Mouse (Mus musculus) midbrain, embryonic 16.5 days (tissue): Measurements from ENCODE around the gene Gm21958. TPM values are rescaled to one million over a fixed set of nuclear protein-coding genes. Genes with fewer than 3 reads are reported as not detected.
A peak's percentile ranks its signal among the peaks of the same experiment; 100 is the strongest.

ENCODE experiments used
- ATAC-seq: fragments of 200-750 bp; cut with Nextera tagmentation; 2 replicates; pipeline ENCODE4 v1.8.0; 2017; ENCODE audit warnings: moderate TSS enrichment
- H3K27ac ChIP-seq: fragments of 300-500 bp; sonication (generic); 2 replicates; pipeline ENCODE4 v1.5.1; 2014; ENCODE audit warnings: mild to moderate bottlenecking, low read length, mixed read lengths
- H3K27me3 ChIP-seq: fragments of 300-500 bp; sonication (generic); 2 replicates; pipeline ENCODE4 v1.6.1; 2014; ENCODE audit warnings: low read depth, low read length, mixed read lengths; ENCODE audit not compliant: control insufficient read depth, insufficient read depth
- H3K36me3 ChIP-seq: fragments of 300-500 bp; sonication (generic); 2 replicates; pipeline ENCODE4 v1.6.1; 2014; ENCODE audit warnings: mild to moderate bottlenecking, low read length, moderate library complexity, mixed read lengths; ENCODE audit not compliant: control insufficient read depth, insufficient read depth
- H3K4me1 ChIP-seq: fragments of 300-500 bp; sonication (generic); 2 replicates; pipeline ENCODE4 v1.6.1; 2014; ENCODE audit warnings: mild to moderate bottlenecking, low read length, mixed read lengths; ENCODE audit not compliant: control insufficient read depth, insufficient read depth
- H3K4me2 ChIP-seq: fragments of 300-500 bp; sonication (generic); 2 replicates; pipeline ENCODE4 v1.6.1; 2014; ENCODE audit warnings: mild to moderate bottlenecking, low read length, mixed read lengths
- H3K4me3 ChIP-seq: fragments of 300-500 bp; sonication (generic); 2 replicates; pipeline ENCODE4 v1.5.1; 2014; ENCODE audit warnings: low read depth, mild to moderate bottlenecking, low read length, moderate library complexity, mixed read lengths
- H3K9ac ChIP-seq: fragments of 300-500 bp; sonication (generic); 2 replicates; pipeline ENCODE4 v1.6.1; 2014; ENCODE audit warnings: low read depth, low read length, mixed read lengths
- H3K9me3 ChIP-seq: fragments of 300-500 bp; sonication (generic); replicated peaks from 2 replicates; pipeline ENCODE4 v1.6.1; 2014; ENCODE audit warnings: mild to moderate bottlenecking, low read length, mixed read lengths; ENCODE audit not compliant: control insufficient read depth, poor library complexity, severe bottlenecking
- WGBS: fragments of 180-500 bp; shearing (Covaris S2); extraction: QIAGEN DNeasy Blood & Tissue Kit; methylation state at CpG from one replicate; pipeline ENCODE4 v1.1.7; 2014; 5-methylcytosine and 5-hydroxymethylcytosine counted together
- polyA plus RNA-seq: library from polyadenylated mRNA; unstranded; fragments of >200 nt; fragmentation: Nextera tagmentation; extraction: Ambion mirVana; gene quantifications from 2 replicates; pipeline ENCODE4 v1.2.1, GENCODE M21; 2015

Gm21958 gene
- polyA plus RNA-seq, 1 experiment from 2014 or later, result 1.3 TPM

DNA sequence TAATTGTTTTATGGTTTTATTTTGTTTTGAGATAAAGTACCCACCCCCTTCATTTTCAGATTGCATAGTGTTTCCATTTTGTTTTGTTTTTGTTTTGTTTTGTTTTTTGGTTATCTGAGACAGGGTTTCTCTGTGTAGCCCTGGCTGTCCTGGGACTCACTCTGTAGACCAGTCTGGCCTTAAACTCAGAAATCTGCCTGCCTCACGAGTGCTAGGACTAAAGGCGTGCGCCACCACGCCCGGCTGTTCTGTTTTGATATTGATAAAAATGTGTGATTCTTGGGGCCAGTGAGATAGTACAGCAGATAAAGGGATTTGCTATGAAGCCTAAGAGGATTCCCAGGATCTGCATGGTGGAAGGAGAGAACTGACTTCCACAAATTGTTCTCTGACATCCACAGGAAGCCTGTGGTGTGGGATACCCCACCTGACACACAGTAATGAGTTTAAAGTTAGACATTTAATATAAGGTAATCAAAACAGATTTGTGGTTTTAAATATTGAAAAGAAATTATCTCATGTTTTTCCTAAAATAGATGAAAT, 14.3 kb downstream of the Gm21958 start:
- no peaks in the 10 kb centered on the region for H3K27me3 ChIP-seq
- H3K4me2 ChIP-seq, result no peak overlapping the region
- 89% methylated on average over 5 of the region's 5 CpGs for WGBS
- ATAC-seq, result no peak
- no peaks in the 10 kb centered on the region for H3K9me3 ChIP-seq
- H3K27ac ChIP-seq, result no peak overlapping the region
- no peak overlapping the region for H3K9ac ChIP-seq
- no peak overlapping the region for H3K4me3 ChIP-seq
- no peaks in the 10 kb centered on the region for H3K4me1 ChIP-seq
- peaks cover 9% of the 10 kb centered on the region for H3K36me3 ChIP-seq

DNA sequence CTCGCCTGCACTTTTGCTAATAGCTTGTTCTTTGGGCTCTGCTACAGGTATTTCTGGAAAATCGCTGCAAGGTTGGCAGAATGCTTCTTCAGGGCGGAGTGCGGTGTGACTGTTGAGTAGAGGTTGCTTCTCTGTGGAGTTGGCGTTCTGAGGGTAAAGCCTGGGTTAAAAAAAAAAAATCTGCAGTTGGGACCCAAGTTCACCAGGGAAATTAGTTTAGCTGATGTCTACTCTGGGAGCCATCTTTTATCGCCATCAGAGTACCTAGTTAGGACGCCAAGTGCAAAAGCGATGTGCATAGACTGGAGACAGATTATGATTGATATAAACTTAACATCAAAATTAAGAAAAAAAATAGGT, 21.1 kb downstream of the Gm21958 start:
- Histone ChIP-seq H3K36me3 (no peaks in the 10 kb centered on the region), H3K4me3 (peak overlapping the region; percentile 66), H3K9ac (peak overlapping the region; percentile 74), H3K4me1 (peaks cover 5% of the 10 kb centered on the region), H3K9me3 (no peaks in the 10 kb centered on the region), H3K4me2 (peak overlapping the region; percentile 74), H3K27me3 (no peaks in the 10 kb centered on the region; the same call in 1 of the 2 replicates), H3K27ac (peak overlapping the region; percentile 77)
- WGBS, result under 1% methylated on average over 8 of the region's 8 CpGs
- ATAC-seq, result no peak; the same call in 1 of the 2 replicates

DNA sequence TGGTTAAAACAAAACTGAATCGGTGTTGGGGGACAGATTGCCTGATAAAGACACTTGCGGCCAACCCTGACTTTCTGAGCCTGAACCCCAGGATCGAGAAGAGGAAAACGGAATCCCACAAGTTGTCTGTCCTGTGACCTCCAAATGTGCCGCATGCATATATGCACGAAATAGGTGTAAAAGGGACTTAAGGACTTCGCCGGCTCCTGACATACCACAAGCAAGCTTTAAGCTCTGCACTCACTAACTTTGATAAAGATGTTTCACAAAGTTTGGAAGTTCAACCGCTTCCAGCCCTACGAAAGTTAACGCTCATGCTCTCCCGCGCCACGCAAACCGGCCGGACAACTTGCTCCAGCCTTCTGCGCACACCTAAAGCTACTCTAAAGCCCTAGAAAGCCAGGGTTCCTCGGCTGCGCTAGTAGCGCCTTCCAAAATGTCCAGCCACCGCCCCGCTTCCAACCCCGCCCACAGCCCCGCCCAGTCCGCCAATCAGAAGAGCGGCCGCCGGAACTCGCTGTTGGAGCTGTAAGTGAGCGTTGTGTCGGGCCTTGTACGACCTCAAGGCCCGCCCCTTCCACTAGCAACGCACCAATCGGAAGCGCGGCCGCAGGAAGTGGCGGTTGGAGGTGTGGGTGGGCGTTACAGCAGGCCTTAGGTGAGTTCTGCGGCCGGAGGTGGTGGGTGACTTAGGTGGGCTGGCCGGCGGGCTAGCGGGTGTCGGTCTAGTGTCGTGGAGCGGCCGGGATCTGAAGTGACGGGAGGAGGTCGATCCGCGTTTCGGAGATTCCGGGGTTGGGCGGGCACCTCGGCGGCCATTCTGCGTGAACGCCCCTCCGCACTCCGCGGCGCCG, 21.7 kb downstream of the Gm21958 start, which contains the start of gene Supt20:
Gene Supt20, plus strand, starts transcription at position 606 of the 854 bp plus-strand sequence.
- peak within 1 kb of the TSS; percentile 77 for H3K27ac ChIP-seq
- peak within 1 kb of the TSS; percentile 74 for H3K9ac ChIP-seq
- H3K27me3 ChIP-seq, result no peaks in the 10 kb centered on the region; the same call in 1 of the 2 replicates
- H3K4me3 ChIP-seq, result peak within 1 kb of the TSS; percentile 66
- no peaks in the 10 kb centered on the region for H3K36me3 ChIP-seq
- ATAC-seq, result peak; percentile 99
- H3K9me3 ChIP-seq, result no peaks in the 10 kb centered on the region
- peak within 1 kb of the TSS; percentile 82 for H3K4me2 ChIP-seq
- H3K4me1 ChIP-seq, result peaks cover 5% of the 10 kb centered on the region
- WGBS, result 2% methylated on average over 65 of the region's 65 CpGs

DNA sequence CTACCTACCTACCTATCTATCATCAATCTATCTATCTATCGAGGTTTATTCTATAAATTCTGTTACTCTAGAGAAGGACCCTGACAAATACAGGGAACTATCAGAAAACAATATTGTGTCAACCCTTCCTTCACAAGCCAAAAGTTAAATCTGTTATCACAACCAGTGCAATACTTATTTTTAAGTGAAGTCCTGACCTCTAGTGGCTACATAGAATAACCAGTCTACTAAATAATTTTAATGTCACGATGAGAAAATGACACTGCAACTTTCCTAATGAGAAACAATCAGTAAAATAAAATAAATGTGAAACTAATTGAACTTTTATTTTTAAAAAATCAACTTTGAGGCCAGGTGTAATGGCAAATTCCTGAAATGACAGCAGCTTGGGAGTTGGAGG, 25.1 kb downstream of the Gm21958 start:
- WGBS, result 46% methylated on average over 2 of the region's 2 CpGs
- ATAC-seq, result no peak
- no peaks in the 10 kb centered on the region for H3K9me3 ChIP-seq
- H3K27ac ChIP-seq, result no peak overlapping the region
- H3K4me2 ChIP-seq, result no peak overlapping the region
- H3K36me3 ChIP-seq, result no peaks in the 10 kb centered on the region
- no peak overlapping the region for H3K4me3 ChIP-seq
- no peak overlapping the region for H3K9ac ChIP-seq
- H3K27me3 ChIP-seq, result no peaks in the 10 kb centered on the region; the same call in 1 of the 2 replicates
- peaks cover 5% of the 10 kb centered on the region for H3K4me1 ChIP-seq

DNA sequence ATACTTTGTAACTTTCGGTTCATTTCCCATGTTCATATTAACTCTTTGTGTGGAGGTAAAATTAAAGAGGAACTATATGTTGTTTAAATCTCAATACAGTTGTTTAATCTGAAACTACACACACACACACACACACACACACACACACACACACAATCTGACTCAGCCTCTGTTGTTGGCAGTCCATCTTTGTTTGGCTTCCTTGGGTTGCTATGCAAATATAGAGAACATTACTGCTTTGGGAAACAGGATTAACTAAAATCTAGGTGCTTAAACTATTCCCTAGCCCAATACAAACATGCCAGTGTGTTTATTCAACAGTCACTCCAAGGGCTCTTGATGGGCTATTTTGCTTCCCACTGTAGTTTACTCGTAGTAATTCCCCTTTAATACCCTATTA, 26.9 kb downstream of the Gm21958 start:
- peaks cover 2% of the 10 kb centered on the region; the same call in 1 of the 2 replicates for H3K4me1 ChIP-seq
- H3K9me3 ChIP-seq, result no peaks in the 10 kb centered on the region
- no peak overlapping the region for H3K4me3 ChIP-seq
- no peak overlapping the region for H3K27ac ChIP-seq
- WGBS, result 73% methylated on average over 2 of the region's 2 CpGs
- ATAC-seq, result no peak
- H3K36me3 ChIP-seq, result no peaks in the 10 kb centered on the region
- H3K4me2 ChIP-seq, result no peak overlapping the region
- H3K9ac ChIP-seq, result no peak overlapping the region
- H3K27me3 ChIP-seq, result no peaks in the 10 kb centered on the region; the same call in 1 of the 2 replicates

DNA sequence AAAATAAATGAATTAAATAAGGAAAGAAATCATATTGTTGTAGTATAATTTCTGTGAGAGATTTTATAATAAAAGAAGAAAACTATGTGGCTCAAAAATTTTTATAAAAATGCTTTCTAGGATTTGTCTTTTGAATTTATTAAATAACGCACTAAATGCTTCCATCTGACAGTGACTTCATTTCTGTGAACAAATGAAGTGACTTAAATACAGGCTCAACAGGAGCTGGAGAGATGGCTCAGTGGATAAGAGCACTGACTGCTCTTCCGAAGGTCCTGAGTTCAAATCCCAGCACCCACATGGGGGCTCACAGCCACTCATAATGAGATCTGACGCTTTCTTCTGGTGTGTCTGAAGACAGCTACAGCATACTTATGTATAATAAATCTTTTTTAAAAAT, 29.0 kb downstream of the Gm21958 start:
- ATAC-seq, result no peak
- 88% methylated on average over 3 of the region's 3 CpGs for WGBS

DNA sequence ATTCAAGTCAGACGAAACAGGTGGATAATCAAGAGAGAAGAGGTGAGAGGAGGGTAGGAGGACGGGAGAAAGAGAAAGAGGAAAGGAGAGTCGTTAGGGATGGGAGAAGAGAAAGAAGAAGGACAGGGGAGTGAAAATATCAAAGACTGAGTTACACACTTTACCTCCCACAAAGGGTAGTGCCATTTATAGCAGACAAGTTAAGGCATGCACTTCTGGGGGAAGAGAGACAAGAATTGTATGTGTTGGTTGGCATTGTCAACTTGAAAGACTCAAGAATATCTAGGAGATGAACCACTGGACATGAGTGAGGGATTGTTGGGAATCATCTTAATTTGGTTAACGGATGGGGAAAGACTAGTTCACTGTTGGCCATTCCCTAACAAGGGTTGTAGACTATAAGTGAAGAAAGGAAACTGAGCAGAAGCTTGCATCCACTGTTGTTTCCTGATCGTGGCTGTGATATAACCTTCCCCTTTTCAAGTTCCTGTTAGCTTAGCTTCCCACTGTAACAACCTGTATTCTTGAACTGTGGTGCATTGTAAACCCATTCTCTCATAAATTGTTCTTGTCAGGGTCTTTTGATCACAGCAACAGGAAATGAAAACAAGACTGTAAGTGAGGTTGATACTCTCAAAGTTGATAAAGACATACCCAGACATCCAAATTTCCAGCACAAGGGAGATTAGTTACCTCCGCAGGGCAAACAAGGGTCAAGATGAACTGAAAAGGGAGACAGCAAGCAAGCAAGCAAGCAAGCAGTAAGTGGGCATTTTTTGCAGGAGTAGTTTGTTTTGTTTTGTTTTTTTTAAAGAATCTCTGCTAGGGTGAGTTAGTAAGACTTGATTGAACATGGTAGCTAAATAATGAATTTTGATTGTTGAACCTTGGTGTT, 32.6 kb downstream of the Gm21958 start:
- Histone ChIP-seq H3K27ac (no peak overlapping the region), H3K4me3 (no peak overlapping the region), H3K4me2 (no peak overlapping the region), H3K27me3 (no peaks in the 10 kb centered on the region), H3K4me1 (no peaks in the 10 kb centered on the region), H3K9me3 (no peaks in the 10 kb centered on the region), H3K9ac (no peak overlapping the region), H3K36me3 (no peaks in the 10 kb centered on the region)
- 71% methylated on average over 6 of the region's 6 CpGs for WGBS
- no peak for ATAC-seq

More for the DNA sequence above, 29.0 kb downstream of the Gm21958 start:
- H3K4me1 ChIP-seq, result no peaks in the 10 kb centered on the region
- no peaks in the 10 kb centered on the region for H3K36me3 ChIP-seq
- H3K9me3 ChIP-seq, result no peaks in the 10 kb centered on the region
- H3K27ac ChIP-seq, result no peak overlapping the region
- no peak overlapping the region for H3K4me3 ChIP-seq
- no peak overlapping the region for H3K9ac ChIP-seq
- no peaks in the 10 kb centered on the region for H3K27me3 ChIP-seq
- no peak overlapping the region for H3K4me2 ChIP-seq

DNA sequence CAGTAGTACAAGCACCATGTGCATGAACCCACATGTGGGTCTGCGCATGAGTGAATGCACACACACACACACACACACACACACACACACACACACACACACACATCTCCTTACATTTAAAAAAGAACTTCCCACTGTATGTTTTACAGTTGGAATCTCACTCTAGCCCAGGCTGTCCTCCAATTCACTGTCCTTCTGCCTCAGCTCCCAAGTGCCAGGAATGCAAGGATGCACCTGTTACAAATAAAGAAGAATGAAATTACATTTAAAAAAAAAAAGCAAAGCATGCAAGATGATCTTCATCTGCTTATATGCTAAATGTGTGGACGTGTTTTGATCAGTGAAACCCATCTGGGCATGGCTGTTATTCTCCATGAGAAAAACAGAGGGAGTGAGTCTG, 37.3 kb downstream of the Gm21958 start:
- 75% methylated on average over 2 of the region's 2 CpGs for WGBS
- Histone ChIP-seq H3K36me3 (no peaks in the 10 kb centered on the region), H3K27me3 (no peaks in the 10 kb centered on the region), H3K4me3 (no peak overlapping the region), H3K9ac (no peak overlapping the region), H3K4me1 (0 out of 2 replicates have a peak, but pooled peaks cover 2% of the 10 kb centered on the region), H3K27ac (no peak overlapping the region), H3K4me2 (no peak overlapping the region), H3K9me3 (no peaks in the 10 kb centered on the region)
- no peak for ATAC-seq
